Mouse (Mus musculus): ENCODE results near the gene Cxxc4. TPM values are rescaled to one million over a fixed set of nuclear protein-coding genes. Genes with fewer than 3 reads are reported as not detected.

Cxxc4 gene
- polyA plus RNA-seq, 1 experiment from 2014 or later: 6.2 TPM

DNA sequence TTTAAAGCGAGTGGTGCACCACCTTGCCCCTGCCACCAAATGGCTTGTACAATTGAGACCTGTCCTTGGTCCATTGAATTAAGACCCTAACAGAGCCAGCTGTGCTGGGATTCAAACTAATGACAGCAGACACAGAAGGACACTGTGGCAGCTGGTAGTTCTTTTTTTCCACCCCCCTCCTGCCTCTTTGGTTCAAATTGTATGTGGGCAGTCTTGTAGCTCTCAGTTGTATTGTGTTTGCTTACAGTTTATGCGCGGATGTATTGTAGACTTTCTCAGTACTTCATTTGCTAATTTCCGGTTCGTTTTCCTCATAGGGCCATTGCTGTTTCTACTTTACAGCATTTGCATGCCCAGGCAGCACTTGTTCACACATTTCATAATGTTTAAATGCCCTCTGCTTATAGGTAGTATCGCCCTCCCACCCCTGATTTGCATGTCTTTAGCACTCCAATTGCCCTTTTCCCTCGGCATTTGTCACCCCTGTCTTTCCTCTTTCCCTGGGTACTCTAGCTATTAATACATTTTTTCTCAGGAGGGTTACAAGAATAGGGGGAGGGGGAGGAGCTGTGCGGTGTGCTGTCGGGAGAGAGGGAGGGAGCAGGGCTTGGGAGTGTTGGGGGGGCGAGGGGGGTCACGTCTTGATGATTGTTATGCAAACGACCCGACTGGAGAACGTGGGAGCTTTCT lies 2.5 kb downstream of the Cxxc4 start:
- H3K4me1 ChIP-seq (ENCODE audit: control insufficient read depth in 2 of 2, insufficient read depth in 2 of 2, low read length in 2 of 2): peaks cover 0 to 18% of the 10 kb centered on the region in 2 experiments; a peak in 2 of 4 replicates
- ATAC-seq (ENCODE audit: insufficient number of reproducible peaks, insufficient read depth, low FRiP score, low read depth): no peak
- peak overlapping the region; percentile 63 to 72 for H3K4me3 ChIP-seq (ENCODE audit: control insufficient read depth in 1 of 2, insufficient read depth in 1 of 2, low read depth in 1 of 2, low read length in 2 of 2)
- H3K27me3 ChIP-seq (ENCODE audit: control insufficient read depth, insufficient read depth, low read length): no peaks in the 10 kb centered on the region
- peak overlapping the region; percentile 88 for H3K4me2 ChIP-seq (ENCODE audit: low read length)
- peak overlapping the region; percentile 83 to 95 for H3K27ac ChIP-seq (replicated peaks in 1 of 2; ENCODE audit: control insufficient read depth in 1 of 2, insufficient read depth in 1 of 2, low read depth in 2 of 2, low read length in 2 of 2)
- WGBS: under 1% methylated on average over 14 of the region's 14 CpGs
- H3K36me3 ChIP-seq (ENCODE audit: control insufficient read depth, insufficient read depth, low read length): no peaks in the 10 kb centered on the region
- no peaks in the 10 kb centered on the region for H3K9me3 ChIP-seq (ENCODE audit: control insufficient read depth, low read length)
- peak overlapping the region; percentile 80 for H3K9ac ChIP-seq (ENCODE audit: low read length)

DNA sequence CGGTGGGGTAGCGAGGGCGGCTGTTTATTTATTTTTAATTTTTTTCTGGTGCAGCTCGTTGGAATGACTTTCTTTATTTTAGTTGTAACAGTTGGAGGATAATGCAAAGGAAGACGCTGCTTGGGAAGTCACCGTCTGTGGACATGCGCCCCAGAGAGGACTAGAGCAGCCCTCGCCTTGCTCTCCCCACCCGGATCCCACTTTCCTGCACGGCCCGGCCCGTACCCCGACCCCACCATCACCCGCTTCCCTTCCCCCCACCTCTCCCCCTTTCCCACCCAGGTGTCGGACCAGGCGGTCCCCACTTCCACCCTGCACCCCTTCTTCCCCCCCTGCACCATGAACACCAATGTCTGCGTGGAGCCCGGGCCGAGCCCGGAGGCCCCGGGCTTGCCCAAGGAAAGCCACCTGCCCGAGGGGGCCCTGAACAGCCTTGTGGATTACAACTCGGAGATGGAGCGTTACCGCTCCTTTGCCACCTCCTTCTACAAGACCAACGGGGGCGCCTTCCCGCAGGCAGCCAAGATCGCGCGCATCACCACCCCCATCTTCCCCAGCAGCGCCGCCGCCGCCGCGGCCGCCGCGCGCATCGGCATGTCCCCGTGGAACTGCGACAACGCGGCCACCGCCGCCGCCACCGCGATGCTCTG lies 3.2 kb downstream of the Cxxc4 start:
- H3K27me3 ChIP-seq (ENCODE audit: control insufficient read depth, insufficient read depth, low read length): no peaks in the 10 kb centered on the region
- peak overlapping the region; percentile 88 for H3K4me2 ChIP-seq (ENCODE audit: low read length)
- peak; percentile 41 for ATAC-seq (ENCODE audit: insufficient number of reproducible peaks, insufficient read depth, low FRiP score, low read depth)
- H3K36me3 ChIP-seq (ENCODE audit: control insufficient read depth, insufficient read depth, low read length): no peaks in the 10 kb centered on the region
- H3K27ac ChIP-seq (replicated peaks in 1 of 2; ENCODE audit: control insufficient read depth in 1 of 2, insufficient read depth in 1 of 2, low read depth in 2 of 2, low read length in 2 of 2): peak overlapping the region; percentile 83 to 95
- H3K9me3 ChIP-seq (ENCODE audit: control insufficient read depth, low read length): no peaks in the 10 kb centered on the region
- H3K4me3 ChIP-seq (ENCODE audit: control insufficient read depth in 1 of 2, insufficient read depth in 1 of 2, low read depth in 1 of 2, low read length in 2 of 2): peak overlapping the region; percentile 63 to 72
- H3K4me1 ChIP-seq (ENCODE audit: control insufficient read depth in 2 of 2, insufficient read depth in 2 of 2, low read length in 2 of 2): peaks cover 0 to 18% of the 10 kb centered on the region in 2 experiments; a peak in 2 of 4 replicates
- under 1% methylated on average over 51 of the region's 51 CpGs for WGBS
- peak overlapping the region; percentile 80 for H3K9ac ChIP-seq (ENCODE audit: low read length)

DNA sequence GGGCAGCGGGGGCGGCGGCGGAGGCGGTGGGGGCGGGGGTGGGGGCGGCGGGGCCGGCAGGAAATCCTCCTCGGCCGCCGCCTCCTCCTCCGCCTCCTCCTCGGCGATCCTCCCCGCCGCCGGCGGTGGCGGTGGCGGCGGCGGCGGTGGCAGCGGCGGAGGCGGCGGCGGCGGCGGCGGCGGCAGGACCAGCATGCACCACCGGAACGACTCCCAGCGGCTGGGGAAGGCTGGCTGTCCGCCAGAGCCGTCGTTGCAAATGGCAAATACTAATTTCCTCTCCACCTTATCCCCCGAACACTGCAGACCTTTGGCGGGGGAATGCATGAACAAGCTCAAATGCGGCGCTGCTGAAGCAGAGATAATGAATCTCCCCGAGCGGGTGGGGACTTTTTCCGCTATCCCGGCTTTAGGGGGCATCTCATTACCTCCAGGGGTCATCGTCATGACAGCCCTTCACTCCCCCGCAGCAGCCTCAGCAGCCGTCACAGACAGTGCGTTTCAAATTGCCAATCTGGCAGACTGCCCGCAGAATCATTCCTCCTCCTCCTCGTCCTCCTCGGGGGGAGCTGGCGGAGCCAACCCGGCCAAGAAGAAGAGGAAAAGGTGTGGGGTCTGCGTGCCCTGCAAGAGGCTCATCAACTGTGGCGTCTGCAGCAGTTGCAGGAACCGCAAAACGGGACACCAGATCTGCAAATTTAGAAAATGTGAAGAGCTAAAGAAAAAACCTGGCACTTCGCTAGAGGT lies 3.9 kb downstream of the Cxxc4 start:
- Histone ChIP-seq H3K9ac (ENCODE audit: low read length) (peak overlapping the region; percentile 80), H3K4me2 (ENCODE audit: low read length) (peak overlapping the region; percentile 88), H3K4me1 (ENCODE audit: control insufficient read depth in 2 of 2, insufficient read depth in 2 of 2, low read length in 2 of 2) (peaks cover 0 to 15% of the 10 kb centered on the region in 2 experiments; a peak in 2 of 4 replicates), H3K4me3 (ENCODE audit: control insufficient read depth in 1 of 2, insufficient read depth in 1 of 2, low read depth in 1 of 2, low read length in 2 of 2) (peak overlapping the region; percentile 63 to 72), H3K27me3 (ENCODE audit: control insufficient read depth, insufficient read depth, low read length) (no peaks in the 10 kb centered on the region), H3K9me3 (ENCODE audit: control insufficient read depth, low read length) (no peaks in the 10 kb centered on the region), H3K27ac (replicated peaks in 1 of 2; ENCODE audit: control insufficient read depth in 1 of 2, insufficient read depth in 1 of 2, low read depth in 2 of 2, low read length in 2 of 2) (peak overlapping the region; percentile 71 to 95), H3K36me3 (ENCODE audit: control insufficient read depth, insufficient read depth, low read length) (no peaks in the 10 kb centered on the region)
- under 1% methylated on average over 42 of the region's 61 CpGs for WGBS
- ATAC-seq (ENCODE audit: insufficient number of reproducible peaks, insufficient read depth, low FRiP score, low read depth): peak; percentile 27; the same call in 1 of the 2 replicates

DNA sequence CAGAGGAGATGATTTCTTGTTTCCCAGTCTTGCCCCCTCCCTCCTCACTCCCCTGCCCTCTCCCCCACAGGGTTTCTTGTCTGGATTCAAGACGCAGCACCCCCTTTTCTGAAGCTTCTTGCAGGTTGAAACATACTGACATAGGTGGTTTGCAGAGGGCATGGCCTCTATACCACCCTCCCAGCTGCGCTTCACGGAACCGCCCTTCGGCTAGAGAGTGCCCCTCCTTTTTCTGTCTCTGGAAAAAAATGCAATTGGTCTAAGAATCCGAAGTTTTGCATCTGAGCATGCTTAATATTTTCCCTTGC lies 4.4 kb downstream of the Cxxc4 start:
- Histone ChIP-seq H3K27me3 (ENCODE audit: control insufficient read depth, insufficient read depth, low read length) (no peaks in the 10 kb centered on the region), H3K4me1 (ENCODE audit: control insufficient read depth in 2 of 2, insufficient read depth in 2 of 2, low read length in 2 of 2) (peaks cover 0 to 14% of the 10 kb centered on the region in 2 experiments; a peak in 2 of 4 replicates), H3K9me3 (ENCODE audit: control insufficient read depth, low read length) (no peaks in the 10 kb centered on the region), H3K36me3 (ENCODE audit: control insufficient read depth, insufficient read depth, low read length) (no peaks in the 10 kb centered on the region), H3K27ac (replicated peaks in 1 of 2; ENCODE audit: control insufficient read depth in 1 of 2, insufficient read depth in 1 of 2, low read depth in 2 of 2, low read length in 2 of 2) (peak overlapping the region in 1 of 2 experiments; percentile 95; a peak in 2 of 4 replicates), H3K4me2 (ENCODE audit: low read length) (peak overlapping the region; percentile 88), H3K9ac (ENCODE audit: low read length) (peak overlapping the region; percentile 80), H3K4me3 (ENCODE audit: control insufficient read depth in 1 of 2, insufficient read depth in 1 of 2, low read depth in 1 of 2, low read length in 2 of 2) (peak overlapping the region; percentile 63 to 72)
- 16% methylated on average over 6 of the region's 6 CpGs for WGBS
- no peak for ATAC-seq (ENCODE audit: insufficient number of reproducible peaks, insufficient read depth, low FRiP score, low read depth)

DNA sequence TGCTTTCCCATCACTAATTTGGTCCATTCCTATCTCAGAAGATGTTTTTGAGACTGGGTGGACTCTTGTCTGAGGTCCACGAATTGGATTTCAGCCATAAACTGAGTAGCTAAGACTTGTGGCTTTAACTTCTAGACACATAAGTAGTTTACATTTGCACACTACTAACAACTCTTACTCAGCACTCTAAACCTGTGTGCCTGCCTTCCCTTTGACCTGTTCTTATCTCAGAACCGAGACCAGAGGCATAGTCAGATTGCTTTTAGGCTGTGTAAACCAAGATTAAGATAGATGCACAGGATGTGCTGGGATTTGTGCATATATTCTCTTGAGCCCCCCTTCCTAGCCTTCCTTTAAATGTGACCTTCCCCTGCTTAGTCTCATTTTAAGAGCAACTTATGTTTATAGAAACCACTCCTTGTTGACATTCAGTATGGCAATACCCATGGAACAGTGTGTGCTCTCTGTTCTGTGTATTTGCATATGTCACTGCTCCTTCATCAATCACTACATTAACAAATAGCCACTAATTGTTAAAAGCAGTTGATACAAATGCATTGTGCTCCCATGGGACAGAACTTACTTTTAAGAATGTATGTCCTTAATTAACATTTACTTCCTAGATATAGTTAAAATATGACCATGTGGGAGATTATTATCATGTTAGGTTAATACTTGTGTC lies 7.0 kb downstream of the Cxxc4 start:
- H3K4me3 ChIP-seq (ENCODE audit: control insufficient read depth in 1 of 2, insufficient read depth in 1 of 2, low read depth in 1 of 2, low read length in 2 of 2): no peak overlapping the region
- no peaks in the 10 kb centered on the region for H3K9me3 ChIP-seq (ENCODE audit: control insufficient read depth, low read length)
- no peak overlapping the region for H3K9ac ChIP-seq (ENCODE audit: low read length)
- ATAC-seq (ENCODE audit: insufficient number of reproducible peaks, insufficient read depth, low FRiP score, low read depth): no peak
- H3K36me3 ChIP-seq (ENCODE audit: control insufficient read depth, insufficient read depth, low read length): no peaks in the 10 kb centered on the region
- H3K4me2 ChIP-seq (ENCODE audit: low read length): no peak overlapping the region
- no peak overlapping the region for H3K27ac ChIP-seq (replicated peaks in 1 of 2; ENCODE audit: control insufficient read depth in 1 of 2, insufficient read depth in 1 of 2, low read depth in 2 of 2, low read length in 2 of 2)
- WGBS: 38% methylated on average over 2 of the region's 2 CpGs
- no peaks in the 10 kb centered on the region for H3K27me3 ChIP-seq (ENCODE audit: control insufficient read depth, insufficient read depth, low read length)
- H3K4me1 ChIP-seq (ENCODE audit: control insufficient read depth in 2 of 2, insufficient read depth in 2 of 2, low read length in 2 of 2): peaks cover 0 to 8% of the 10 kb centered on the region in 2 experiments; a peak in 2 of 4 replicates

DNA sequence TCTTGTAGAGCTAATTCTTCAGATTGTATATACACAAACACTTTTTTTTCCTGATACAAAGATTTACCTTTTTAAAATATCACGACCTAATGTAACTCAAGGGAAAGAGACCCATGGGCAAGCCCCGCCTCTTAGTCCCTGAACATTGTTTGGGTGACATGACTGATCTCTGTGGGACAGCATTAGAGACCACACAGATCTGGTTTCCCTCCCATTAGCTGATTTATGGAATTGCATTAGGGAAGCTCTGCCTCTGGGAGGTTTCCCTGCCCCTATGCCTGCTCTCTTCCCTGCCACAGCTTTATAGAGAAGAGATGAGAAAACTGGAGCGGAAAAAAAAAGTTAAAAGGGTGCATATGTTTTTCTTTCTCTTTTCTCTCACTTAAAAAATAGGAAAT lies 7.6 kb downstream of the Cxxc4 start:
- no peaks in the 10 kb centered on the region for H3K9me3 ChIP-seq (ENCODE audit: control insufficient read depth, low read length)
- H3K36me3 ChIP-seq (ENCODE audit: control insufficient read depth, insufficient read depth, low read length): no peaks in the 10 kb centered on the region
- peaks cover 0 to 4% of the 10 kb centered on the region in 2 experiments; a peak in 1 of 4 replicates for H3K4me1 ChIP-seq (ENCODE audit: control insufficient read depth in 2 of 2, insufficient read depth in 2 of 2, low read length in 2 of 2)
- H3K4me2 ChIP-seq (ENCODE audit: low read length): no peak overlapping the region
- no peak overlapping the region for H3K27ac ChIP-seq (replicated peaks in 1 of 2; ENCODE audit: control insufficient read depth in 1 of 2, insufficient read depth in 1 of 2, low read depth in 2 of 2, low read length in 2 of 2)
- WGBS: 80% methylated on average over 3 of the region's 3 CpGs
- no peak overlapping the region for H3K4me3 ChIP-seq (ENCODE audit: control insufficient read depth in 1 of 2, insufficient read depth in 1 of 2, low read depth in 1 of 2, low read length in 2 of 2)
- no peak overlapping the region for H3K9ac ChIP-seq (ENCODE audit: low read length)
- ATAC-seq (ENCODE audit: insufficient number of reproducible peaks, insufficient read depth, low FRiP score, low read depth): no peak
- H3K27me3 ChIP-seq (ENCODE audit: control insufficient read depth, insufficient read depth, low read length): no peaks in the 10 kb centered on the region

DNA sequence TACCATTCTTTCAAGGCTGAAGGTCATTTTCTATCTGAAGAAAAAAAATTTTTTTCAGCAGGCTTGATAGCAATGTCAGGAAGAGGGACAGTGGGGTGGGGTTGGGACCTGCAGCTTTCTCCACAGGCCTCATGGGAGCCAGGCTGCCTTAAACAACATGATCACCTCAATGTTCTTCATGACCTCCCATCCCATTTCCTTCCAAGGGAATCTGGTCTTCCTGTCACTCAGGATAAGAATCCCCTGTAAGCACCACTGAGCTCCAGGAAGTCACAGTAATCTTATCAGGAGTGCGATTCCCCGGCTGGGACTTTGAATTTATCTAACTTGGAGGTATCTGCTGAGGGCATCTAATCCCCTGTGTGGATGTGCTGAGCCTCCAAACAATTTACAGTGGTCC lies 17.9 kb downstream of the Cxxc4 start:
- Histone ChIP-seq H3K4me1 (ENCODE audit: control insufficient read depth in 2 of 2, insufficient read depth in 2 of 2, low read length in 2 of 2) (peaks cover 0 to 5% of the 10 kb centered on the region in 2 experiments; a peak in 2 of 4 replicates), H3K9ac (ENCODE audit: low read length) (no peak overlapping the region)
- WGBS: 6% methylated on average over 2 of the region's 2 CpGs

More for the DNA sequence above, 17.9 kb downstream of the Cxxc4 start:
- ATAC-seq (ENCODE audit: insufficient number of reproducible peaks, insufficient read depth, low FRiP score, low read depth): no peak
- H3K9me3 ChIP-seq (ENCODE audit: control insufficient read depth, low read length): no peaks in the 10 kb centered on the region
- H3K27me3 ChIP-seq (ENCODE audit: control insufficient read depth, insufficient read depth, low read length): no peaks in the 10 kb centered on the region
- no peak overlapping the region for H3K27ac ChIP-seq (replicated peaks in 1 of 2; ENCODE audit: control insufficient read depth in 1 of 2, insufficient read depth in 1 of 2, low read depth in 2 of 2, low read length in 2 of 2)
- H3K36me3 ChIP-seq (ENCODE audit: control insufficient read depth, insufficient read depth, low read length): no peaks in the 10 kb centered on the region
- no peak overlapping the region for H3K4me2 ChIP-seq (ENCODE audit: low read length)
- no peak overlapping the region for H3K4me3 ChIP-seq (ENCODE audit: control insufficient read depth in 1 of 2, insufficient read depth in 1 of 2, low read depth in 1 of 2, low read length in 2 of 2)

Data from heart, embryonic 14.5 days (tissue).